Mouse (Mus musculus): Measurements from ENCODE around the gene Cyp39a1.

Gene Cyp39a1

GRCm38 (mm10) chr17:43677317-43677716, 10.1 kb downstream of the Cyp39a1 start:
- peak; percentile 80 for DNase-seq (ENCODE audit: low read depth, low spot score)

GRCm38 (mm10) chr17:43684086-43684485, 16.9 kb downstream of the Cyp39a1 start:
- no peak for DNase-seq (ENCODE audit: low read depth, low spot score)

- no peak for DNase-seq (ENCODE audit: low read depth, low spot score)
These were observed 17.4 kb downstream of the Cyp39a1 start for GRCm38 (mm10) chr17:43684638-43685037.

GRCm38 (mm10) chr17:43689591-43689990, 22.4 kb downstream of the Cyp39a1 start:
- DNase-seq (ENCODE audit: low read depth, low spot score), result no peak

GRCm38 (mm10) chr17:43698997-43699649, 31.9 kb downstream of the Cyp39a1 start:
- peak; percentile 75 for DNase-seq (ENCODE audit: low read depth, low spot score)

GRCm38 (mm10) chr17:43701060-43701459, 33.8 kb downstream of the Cyp39a1 start:
- DNase-seq (ENCODE audit: low read depth, low spot score), result peak; percentile 52

GRCm38 (mm10) chr17:43704216-43704930, 37.1 kb downstream of the Cyp39a1 start:
- no peak for DNase-seq (ENCODE audit: low read depth, low spot score)

GRCm38 (mm10) chr17:43706749-43707148, 39.5 kb downstream of the Cyp39a1 start:
- peak; percentile 16 for DNase-seq (ENCODE audit: low read depth, low spot score)

GRCm38 (mm10) chr17:43707254-43707653, 40.0 kb downstream of the Cyp39a1 start:
- DNase-seq (ENCODE audit: low read depth, low spot score), result no peak

GRCm38 (mm10) chr17:43711557-43712352, 44.5 kb downstream of the Cyp39a1 start:
- no peak for DNase-seq (ENCODE audit: low read depth, low spot score)

GRCm38 (mm10) chr17:43714191-43714590, 47.0 kb downstream of the Cyp39a1 start:
- no peak for DNase-seq (ENCODE audit: low read depth, low spot score)

- DNase-seq (ENCODE audit: low read depth, low spot score), result no peak
These were observed 49.4 kb downstream of the Cyp39a1 start for GRCm38 (mm10) chr17:43716601-43717000.

GRCm38 (mm10) chr17:43719401-43719800, 52.2 kb downstream of the Cyp39a1 start:
- DNase-seq (ENCODE audit: low read depth, low spot score), result no peak

GRCm38 (mm10) chr17:43724480-43724879, 57.3 kb downstream of the Cyp39a1 start:
- peak; percentile 19 for DNase-seq (ENCODE audit: low read depth, low spot score)

- no peak for DNase-seq (ENCODE audit: low read depth, low spot score)
These were observed 64.1 kb downstream of the Cyp39a1 start for GRCm38 (mm10) chr17:43731327-43731726.

- DNase-seq (ENCODE audit: low read depth, low spot score), result no peak
These were observed 64.8 kb downstream of the Cyp39a1 start for GRCm38 (mm10) chr17:43731976-43732375.

GRCm38 (mm10) chr17:43734252-43734651, 67.0 kb downstream of the Cyp39a1 start:
- DNase-seq (ENCODE audit: low read depth, low spot score), result no peak

GRCm38 (mm10) chr17:43743933-43744332, 76.7 kb downstream of the Cyp39a1 start:
- no peak for DNase-seq (ENCODE audit: low read depth, low spot score)

- DNase-seq (ENCODE audit: low read depth, low spot score), result no peak
These were observed 77.2 kb downstream of the Cyp39a1 start for GRCm38 (mm10) chr17:43744425-43744824.

GRCm38 (mm10) chr17:43751146-43751545, 83.9 kb downstream of the Cyp39a1 start:
- DNase-seq (ENCODE audit: low read depth, low spot score), result no peak

- no peak for DNase-seq (ENCODE audit: low read depth, low spot score)
These were observed 85.6 kb downstream of the Cyp39a1 start for GRCm38 (mm10) chr17:43752811-43753210.

- no peak for DNase-seq (ENCODE audit: low read depth, low spot score)
These were observed 87.5 kb downstream of the Cyp39a1 start for GRCm38 (mm10) chr17:43754687-43755086.

Measured in A20 (cell line).